Mouse (Mus musculus) lung, adult 2 months (tissue): Measurements from ENCODE around the gene Gm10401. TPM values are rescaled to one million over a fixed set of nuclear protein-coding genes. Genes with fewer than 3 reads are reported as not detected.
"Not testable (repeated sequence)": the region's sequence is repeated elsewhere in the genome, so short reads cannot be mapped to it uniquely, and the experiment has no call there.

Source experiments
- DNase-seq: peaks from one replicate; pipeline ENCODE4 v3.0.0; 2022
- H3K4me1 ChIP-seq: fragments of 200-500 bp; 2 replicates; pipeline ENCODE4 v1.6.1; 2011; ENCODE audit warnings: low read length; ENCODE audit not compliant: control insufficient read depth, insufficient read depth
- H3K4me3 ChIP-seq: fragments of 200-500 bp; replicated peaks from 2 replicates; pipeline ENCODE3; 2011; ENCODE audit warnings: low read depth, mild to moderate bottlenecking, control low read depth, low read length; ENCODE audit errors: extremely low read depth
- CTCF ChIP-seq: fragments of 200-500 bp; IDR thresholded peaks from 2 replicates; pipeline ENCODE4 v1.5.1; 2011; ENCODE audit warnings: mild to moderate bottlenecking, low read length, control low read depth; ENCODE audit not compliant: insufficient read depth
- POLR2A ChIP-seq: fragments of 200-500 bp; IDR thresholded peaks from 2 replicates; pipeline ENCODE4 v1.6.1; 2011; ENCODE audit warnings: low read depth, mild to moderate bottlenecking, control low read depth, low read length, borderline replicate concordance; ENCODE audit errors: extremely low read depth
- WGBS: fragments of 180-500 bp; shearing (Covaris S2); methylation state at CpG from one replicate; pipeline ENCODE4 v1.1.7; 2018; 5-methylcytosine and 5-hydroxymethylcytosine counted together
- polyA plus RNA-seq: library from polyadenylated mRNA; depleted of rRNA; stranded (reverse); fragments of >200 nt; gene quantifications from 2 replicates; pipeline ENCODE4 v1.2.3, GENCODE M21; 2012

The Gm10401 gene
- polyA plus RNA-seq, 1 experiment, result not detected

DNA sequence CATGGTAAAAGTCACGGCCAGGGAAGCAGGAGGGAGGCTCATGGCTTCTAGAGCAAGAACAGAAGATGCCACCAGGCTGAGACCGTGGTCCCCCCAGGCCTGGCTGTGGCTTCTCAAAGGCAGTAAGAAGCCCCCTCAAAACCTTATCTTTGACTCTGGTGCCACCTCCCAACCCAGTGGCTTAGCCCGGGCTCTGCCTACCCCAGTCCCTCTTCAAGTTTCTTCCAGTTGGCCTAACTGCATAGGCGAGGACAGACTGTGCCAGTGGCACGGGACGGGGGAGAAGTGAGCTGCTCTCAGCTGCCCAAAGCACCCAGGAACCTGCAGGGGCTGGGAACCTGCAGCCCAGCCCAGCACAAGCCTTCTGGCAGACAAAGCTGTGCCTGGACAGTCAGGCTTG is 26.6 kb upstream of the Gm10401 start:
- WGBS, result 92% methylated on average over 6 of the region's 6 CpGs
- no peak for DNase-seq
- TF ChIP-seq CTCF (no peak), POLR2A (no peak)
- H3K4me1 ChIP-seq, result 0 out of 2 replicates have a peak, but pooled peaks cover 2% of the 10 kb centered on the region
- H3K4me3 ChIP-seq, result no peak overlapping the region

DNA sequence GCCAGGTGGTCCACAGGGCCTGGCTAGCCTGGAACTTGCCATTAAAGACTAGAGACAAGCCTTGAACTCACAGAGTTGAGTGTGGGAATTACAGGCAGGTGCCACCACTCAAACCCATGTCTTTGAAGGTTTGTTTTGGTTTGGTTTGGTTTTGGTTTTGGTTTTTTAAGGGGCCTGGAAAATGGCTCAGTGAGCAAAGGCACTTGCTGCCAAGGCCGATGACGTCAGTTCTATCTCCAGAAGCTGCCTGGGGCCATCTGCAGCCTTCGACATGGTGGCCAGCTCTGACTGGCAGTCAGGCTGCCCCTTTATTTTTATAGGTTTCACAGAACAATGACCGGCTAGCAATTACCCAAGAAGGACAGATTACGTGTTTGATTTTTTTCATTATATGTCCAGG is 22.9 kb upstream of the Gm10401 start:
- TF ChIP-seq POLR2A, result no peak
- TF ChIP-seq CTCF, result no peak
- WGBS, result 89% methylated on average over 5 of the region's 5 CpGs
- no peak overlapping the region for H3K4me3 ChIP-seq
- no peak for DNase-seq
- H3K4me1 ChIP-seq, result peaks cover 5% of the 10 kb centered on the region; the same call in 1 of the 2 replicates

DNA sequence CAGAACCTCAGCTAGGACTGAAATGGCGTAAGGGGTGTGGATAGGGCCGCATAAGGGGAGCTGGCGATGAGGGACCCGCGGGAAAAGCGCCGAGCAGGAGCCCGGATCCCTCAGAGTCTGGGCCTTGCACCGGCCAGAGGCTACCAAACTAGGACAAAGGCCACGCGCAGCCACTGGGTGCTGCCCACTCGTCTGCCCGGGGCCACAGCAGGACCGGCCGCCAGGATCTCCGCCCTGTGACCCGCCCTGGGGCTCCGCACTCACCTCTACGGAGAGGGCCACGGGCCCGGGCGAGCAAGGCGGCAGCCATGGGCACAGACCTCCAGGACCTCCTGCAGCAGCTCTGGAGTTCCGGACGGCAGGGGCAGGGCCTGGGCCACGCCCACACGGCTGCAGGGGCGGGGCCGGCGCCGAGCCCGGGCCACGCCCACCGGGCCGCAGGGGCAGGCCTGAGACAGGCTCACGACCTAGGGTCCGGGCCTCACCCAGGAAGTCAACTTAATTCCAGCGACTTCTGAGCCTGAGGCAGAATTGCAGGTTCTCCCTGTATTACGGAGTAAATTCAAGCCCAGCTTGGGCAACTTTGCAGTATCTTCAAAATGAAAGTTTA is 21.0 kb upstream of the Gm10401 start, which contains the start of gene Acads:
Acads (minus strand) TSS at position 386 of the 610 bp plus-strand sequence.
- DNase-seq, result peak; percentile 85
- H3K4me3 ChIP-seq, result peak within 1 kb of the TSS; percentile 76
- peaks cover 3% of the 10 kb centered on the region; the same call in 1 of the 2 replicates for H3K4me1 ChIP-seq
- WGBS, result under 1% methylated on average over 39 of the region's 39 CpGs
- TF ChIP-seq POLR2A (peak; percentile 30; the same call in 1 of the 2 replicates), CTCF (no peak)

DNA sequence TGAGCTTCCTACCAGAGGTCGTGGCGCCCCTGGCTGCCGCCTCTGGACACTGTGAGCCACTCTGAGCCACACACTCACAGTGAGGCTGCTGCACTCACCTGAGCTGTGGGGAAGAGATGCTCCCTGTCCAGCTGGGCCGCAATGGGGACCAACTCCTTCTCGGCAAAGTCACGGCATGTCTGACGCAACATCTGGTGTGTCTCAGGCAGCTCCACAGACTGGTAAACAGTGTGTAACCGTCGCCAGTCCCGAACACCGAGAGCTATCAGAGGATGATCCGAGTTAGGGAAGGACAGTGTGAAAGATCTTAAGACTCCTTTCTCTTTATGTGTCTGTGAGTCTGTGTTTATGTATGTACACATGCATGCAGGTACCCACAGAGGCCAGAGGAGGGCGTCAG is 19.4 kb upstream of the Gm10401 start:
- H3K4me1 ChIP-seq, result peaks cover 3% of the 10 kb centered on the region; the same call in 1 of the 2 replicates
- no peak overlapping the region for H3K4me3 ChIP-seq
- TF ChIP-seq POLR2A (no peak), CTCF (no peak)
- 88% methylated on average over 13 of the region's 13 CpGs for WGBS
- DNase-seq, result no peak

DNA sequence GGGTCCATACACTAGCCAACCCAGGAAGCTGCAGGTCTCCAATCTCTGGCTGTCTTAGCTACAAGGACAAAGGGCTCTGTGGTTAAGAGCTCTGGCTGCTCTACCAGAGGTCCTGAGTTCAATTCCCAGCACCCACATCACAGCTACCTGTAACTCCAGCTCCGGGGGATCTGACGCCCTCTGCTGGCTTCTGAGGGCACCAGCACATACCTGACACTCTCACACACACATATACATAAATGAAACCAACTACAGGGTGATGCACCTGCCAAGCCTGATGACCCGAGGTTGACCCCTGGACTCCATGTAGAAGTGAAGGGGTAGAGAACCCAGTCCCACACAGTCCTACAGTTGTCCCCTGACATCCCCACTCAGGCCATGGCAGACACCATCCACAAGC is 18.3 kb upstream of the Gm10401 start:
- no peak overlapping the region for H3K4me3 ChIP-seq
- 82% methylated on average over 3 of the region's 3 CpGs for WGBS
- DNase-seq, result no peak
- peaks cover 3% of the 10 kb centered on the region; the same call in 1 of the 2 replicates for H3K4me1 ChIP-seq
- no peak for TF ChIP-seq POLR2A

DNA sequence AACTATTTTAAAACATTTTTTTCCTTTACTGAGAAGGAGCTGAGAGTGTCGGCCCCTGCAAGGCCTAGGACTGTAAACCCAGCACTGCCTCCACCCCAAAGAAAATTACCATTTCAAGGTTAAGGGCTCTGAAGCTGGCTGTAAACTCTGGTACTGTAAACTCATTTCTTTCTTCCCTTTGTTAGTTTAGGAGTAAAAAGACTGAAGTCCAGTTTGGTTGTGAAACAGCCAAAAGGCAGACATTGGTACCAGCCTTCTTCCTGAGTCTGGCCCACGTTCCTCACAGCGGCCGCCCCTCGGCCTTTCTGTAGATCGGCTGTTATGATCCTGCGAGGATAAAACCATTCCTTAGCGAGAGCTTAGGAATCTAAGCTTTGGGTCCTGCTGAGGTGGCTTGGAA is 16.4 kb upstream of the Gm10401 start:
- H3K4me1 ChIP-seq, result peaks cover 1% of the 10 kb centered on the region; the same call in 1 of the 2 replicates
- 95% methylated on average over 8 of the region's 8 CpGs for WGBS
- no peak for TF ChIP-seq POLR2A
- no peak for TF ChIP-seq CTCF
- no peak overlapping the region for H3K4me3 ChIP-seq
- DNase-seq, result no peak

DNA sequence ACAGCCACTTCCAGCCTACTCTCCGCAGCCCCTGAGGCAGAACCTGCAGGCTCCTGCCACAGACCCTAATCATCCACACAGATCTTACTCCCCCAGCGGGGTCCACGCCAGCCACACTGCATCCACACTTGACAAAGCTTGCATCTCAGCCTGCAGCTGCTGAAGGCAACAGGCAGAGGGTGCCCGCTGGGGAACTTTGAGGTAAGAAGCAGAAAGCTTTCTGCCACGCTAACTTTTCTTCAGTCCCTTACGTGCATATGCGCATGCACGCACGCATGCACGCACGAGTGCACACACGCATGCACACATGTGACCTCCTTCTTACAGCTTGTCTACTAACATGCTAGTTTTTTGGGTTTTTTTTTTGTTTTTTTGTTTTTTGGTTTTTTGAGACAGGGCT is 15.1 kb upstream of the Gm10401 start:
- TF ChIP-seq POLR2A (no peak), CTCF (no peak)
- Histone ChIP-seq H3K4me1 (no peaks in the 10 kb centered on the region), H3K4me3 (no peak overlapping the region)
- WGBS, result 98% methylated on average over 12 of the region's 12 CpGs
- DNase-seq, result no peak

DNA sequence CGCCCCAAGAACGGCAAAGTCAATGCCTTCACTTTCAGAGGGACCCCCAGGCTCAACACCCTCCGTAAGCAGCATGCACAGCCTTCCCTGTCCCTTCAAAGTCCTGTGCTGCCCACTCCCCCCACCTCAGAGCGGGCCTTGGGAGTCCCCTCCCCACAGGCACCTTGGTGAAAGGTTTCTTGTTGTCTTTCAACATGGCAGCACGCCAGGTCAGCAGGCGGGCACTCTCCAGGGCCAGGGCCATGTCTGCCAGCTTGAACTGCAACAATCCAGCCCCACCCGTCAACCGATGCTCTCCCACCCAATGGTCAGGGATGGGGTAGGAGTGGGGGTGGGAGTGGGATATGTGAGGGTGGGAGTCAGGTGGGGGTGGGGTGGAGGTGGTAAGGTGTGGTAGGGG is 13.1 kb upstream of the Gm10401 start:
- no peak for DNase-seq
- 80% methylated on average over 8 of the region's 8 CpGs for WGBS
- H3K4me1 ChIP-seq, result no peaks in the 10 kb centered on the region
- H3K4me3 ChIP-seq, result no peak overlapping the region
- no peak for TF ChIP-seq POLR2A
- no peak for TF ChIP-seq CTCF

DNA sequence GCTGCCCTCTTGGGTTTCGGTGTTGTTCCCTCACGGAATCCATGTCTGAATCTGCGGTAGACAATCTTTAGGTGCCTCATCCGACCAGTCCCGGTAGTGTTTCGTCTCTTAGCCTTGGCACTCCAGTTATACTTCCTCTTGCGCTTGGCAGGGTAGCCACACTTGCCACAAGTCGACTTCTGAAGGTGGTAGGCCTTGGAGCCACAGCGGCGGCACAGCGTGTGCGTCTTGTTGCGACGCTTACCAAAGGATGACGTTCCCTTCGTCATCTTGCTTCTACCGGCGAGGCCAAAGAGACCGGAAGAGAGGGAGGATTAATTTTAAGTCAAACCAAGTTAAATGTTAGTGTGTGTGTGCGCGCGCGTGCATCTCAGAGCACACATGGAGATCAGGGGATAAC is 5.2 kb upstream of the Gm10401 start:
- 96% methylated on average over 23 of the region's 23 CpGs for WGBS
- DNase-seq, H3K4me3 ChIP-seq, H3K4me1 ChIP-seq: not testable (repeated sequence)

DNA sequence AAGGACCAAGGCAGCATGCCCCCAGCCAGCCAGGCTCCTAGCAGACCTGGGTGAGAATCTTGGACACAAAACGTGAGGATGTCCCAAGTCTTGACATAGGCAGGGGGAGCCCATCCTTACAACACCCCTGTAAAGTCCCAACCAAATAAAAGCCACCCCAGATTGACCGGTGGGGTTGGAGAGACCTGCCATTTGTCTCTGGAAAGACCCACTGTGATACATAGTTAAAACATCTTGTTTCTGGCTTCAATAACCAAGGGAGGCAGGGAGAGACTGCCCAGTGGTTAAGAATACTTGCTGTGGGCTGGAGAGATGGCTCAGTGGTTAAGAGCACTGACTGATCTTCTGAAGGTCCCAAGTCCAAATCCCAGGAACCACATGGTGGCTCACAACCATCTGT is 4.1 kb upstream of the Gm10401 start:
- 91% methylated on average over 2 of the region's 2 CpGs for WGBS
- 0 out of 2 replicates have a peak, but pooled peaks cover 4% of the 10 kb centered on the region for H3K4me1 ChIP-seq
- H3K4me3 ChIP-seq, result no peak overlapping the region
- DNase-seq, result no peak
- TF ChIP-seq POLR2A (no peak), CTCF (no peak)
